Mouse (Mus musculus) cerebellum, adult 18-20 months (tissue): Measurements from ENCODE around the gene Ppp1r12a.

ENCODE experiments used
- DNase-seq, 2 experiments: peaks; one replicate each; pipeline ENCODE4 v3.0.0; 2021

Gene Ppp1r12a

GRCm38 (mm10) chr10:108292651-108293050 lies 130.7 kb downstream of the Ppp1r12a start:
- DNase-seq: no peak

GRCm38 (mm10) chr10:108293620-108294195 lies 131.7 kb downstream of the Ppp1r12a start:
- no peak for DNase-seq

- no peak for DNase-seq
Measured at GRCm38 (mm10) chr10:108294766-108295165, 132.8 kb downstream of the Ppp1r12a start.

GRCm38 (mm10) chr10:108296446-108296845 lies 134.5 kb downstream of the Ppp1r12a start:
- DNase-seq: no peak

- no peak for DNase-seq
Measured at GRCm38 (mm10) chr10:108298261-108298660, 136.3 kb downstream of the Ppp1r12a start.

GRCm38 (mm10) chr10:108298841-108299545 lies 137.0 kb downstream of the Ppp1r12a start:
- no peak for DNase-seq

- DNase-seq: no peak
Measured at GRCm38 (mm10) chr10:108299828-108300227, 137.8 kb downstream of the Ppp1r12a start.

- DNase-seq: peak; percentile 79 to 83
Measured at GRCm38 (mm10) chr10:108300843-108301242, 138.8 kb downstream of the Ppp1r12a start.

GRCm38 (mm10) chr10:108307772-108308171 lies 145.8 kb downstream of the Ppp1r12a start:
- DNase-seq: no peak

GRCm38 (mm10) chr10:108310195-108310594 lies 148.2 kb downstream of the Ppp1r12a start:
- no peak for DNase-seq

GRCm38 (mm10) chr10:108311396-108311795 lies 149.4 kb downstream of the Ppp1r12a start:
- no peak for DNase-seq

- DNase-seq: no peak
Measured at GRCm38 (mm10) chr10:108313845-108314244, 151.9 kb downstream of the Ppp1r12a start.

- no peak for DNase-seq
Measured at GRCm38 (mm10) chr10:108314396-108314795, 152.4 kb downstream of the Ppp1r12a start.

GRCm38 (mm10) chr10:108315236-108315635 lies 153.2 kb downstream of the Ppp1r12a start:
- no peak for DNase-seq

- DNase-seq: no peak
Measured at GRCm38 (mm10) chr10:108328356-108328755, 166.4 kb downstream of the Ppp1r12a start.

GRCm38 (mm10) chr10:108328983-108329382 lies 167.0 kb downstream of the Ppp1r12a start:
- no peak for DNase-seq

GRCm38 (mm10) chr10:108329771-108330170 lies 167.8 kb downstream of the Ppp1r12a start:
- DNase-seq: no peak

GRCm38 (mm10) chr10:108330964-108331363 lies 169.0 kb downstream of the Ppp1r12a start:
- DNase-seq: peak in 1 of 2 experiments; percentile 5

GRCm38 (mm10) chr10:108331784-108332561 lies 170.0 kb downstream of the Ppp1r12a start, which contains the start of gene Pawr:
TSS of gene Pawr (plus strand) at chr10:108332121.
- DNase-seq: peak; percentile 52 to 68

GRCm38 (mm10) chr10:108332571-108333541 lies 170.9 kb downstream of the Ppp1r12a start:
- peak; percentile 23 to 56 for DNase-seq

- no peak for DNase-seq
Measured at GRCm38 (mm10) chr10:108333642-108334041, 171.6 kb downstream of the Ppp1r12a start.
